10 mouse cellular contexts compared by ENCODE assay signal in the genomic region with DNA sequence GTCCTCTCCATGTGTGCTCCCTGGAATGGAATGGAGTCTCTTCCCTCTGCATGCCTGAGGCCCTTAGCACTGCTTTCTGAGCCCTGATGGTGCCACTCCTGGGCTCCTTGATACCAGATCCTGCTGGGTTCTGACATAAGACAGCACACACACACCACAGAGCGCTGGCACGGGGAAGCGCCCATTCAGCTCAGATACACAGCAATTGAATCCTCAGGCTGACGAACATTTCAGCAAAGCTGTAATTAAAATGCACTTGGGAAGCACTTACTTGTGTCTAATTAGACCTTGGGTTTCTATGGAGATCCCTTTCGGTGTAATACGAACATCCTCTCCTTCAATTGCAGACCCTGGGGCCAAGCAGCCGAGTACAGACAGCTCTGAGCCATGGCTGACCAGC.
DNase-seq lines count a peak whose midpoint lies in the region; ATAC-seq and TF ChIP-seq lines count a peak whose summit lies in the region.
"Had no signal": no experiment of that assay in that cellular context is flagged by ENCODE, and none has a peak within 500 bp of the region (broad histone marks: within the 10 kb centered on the region; RNA-seq: fewer than 3 reads in every experiment).

No protein-coding gene starts in this region.

- intact Hi-C loops in left cerebral cortex, postnatal 4 days (cut with DNase I), result no loop called here

- no peaks in the 10 kb centered on the region for H3K27me3 ChIP-seq in embryonic facial prominence, embryonic 15.5 days
- 0 out of 2 replicates have a peak, but pooled peaks cover 3% of the 10 kb centered on the region for H3K27me3 ChIP-seq in hindbrain, embryonic 14.5 days (ENCODE audit: control insufficient read depth, insufficient read depth, low read length)
- H3K27me3 ChIP-seq in midbrain, postnatal 0 days (ENCODE audit: insufficient read depth, low read length), result no peaks in the 10 kb centered on the region

- TF ChIP-seq CTCF in midbrain, postnatal 0 days (IDR thresholded peaks at IDR 0.05), result no peak

- no peaks in the 10 kb centered on the region for H3K9me3 ChIP-seq in embryonic facial prominence, embryonic 15.5 days (replicated peaks)
- H3K9me3 ChIP-seq in hindbrain, embryonic 14.5 days (ENCODE audit: control insufficient read depth, low read length), result no peaks in the 10 kb centered on the region
- H3K9me3 ChIP-seq in midbrain, postnatal 0 days (ENCODE audit: low read length), result no peaks in the 10 kb centered on the region

- no peak overlapping the region for H3K27ac ChIP-seq in embryonic facial prominence, embryonic 15.5 days (replicated peaks)
- peak overlapping the region; percentile 53; the same call in 1 of the 2 replicates for H3K27ac ChIP-seq in hindbrain, embryonic 14.5 days
- H3K27ac ChIP-seq in midbrain, postnatal 0 days (ENCODE audit: low read depth, low read length), result no peak overlapping the region

- H3K36me3 ChIP-seq in embryonic facial prominence, embryonic 15.5 days, result no peaks in the 10 kb centered on the region
- no peaks in the 10 kb centered on the region for H3K36me3 ChIP-seq in hindbrain, embryonic 14.5 days (replicated peaks; ENCODE audit: control insufficient read depth, insufficient read depth)
- H3K36me3 ChIP-seq in midbrain, postnatal 0 days (ENCODE audit: insufficient read depth, low read length), result no peaks in the 10 kb centered on the region

- WGBS in embryonic facial prominence, embryonic 15.5 days, result 44% methylated on average over 7 of the region's 7 CpGs
- WGBS in hindbrain, embryonic 14.5 days, result 44% methylated on average over 7 of the region's 7 CpGs
- WGBS in midbrain, postnatal 0 days, result 31% methylated on average over 7 of the region's 7 CpGs

- 0 out of 2 replicates have a peak, but pooled peaks have one; percentile 35 for ATAC-seq in embryonic facial prominence, embryonic 15.5 days (ENCODE audit: insufficient number of reproducible peaks, low FRiP score, low TSS enrichment, low read depth)
- peak; percentile 25; the same call in 1 of the 2 replicates for ATAC-seq in hindbrain, embryonic 14.5 days (ENCODE audit: low FRiP score)
- no peak for ATAC-seq in midbrain, postnatal 0 days (ENCODE audit: low FRiP score)
- ATAC-seq in inflammation-experienced regulatory T-cells, adult 6 months, result no peak

- H3K4me3 ChIP-seq in embryonic facial prominence, embryonic 15.5 days (replicated peaks), result no peak overlapping the region
- H3K4me3 ChIP-seq in hindbrain, embryonic 14.5 days (replicated peaks; ENCODE audit: low read length), result no peak overlapping the region
- no peak overlapping the region for H3K4me3 ChIP-seq in midbrain, postnatal 0 days (ENCODE audit: low read depth, low read length)

- DNase-seq in left cerebral cortex, adult 9 months (ENCODE audit: low spot score in 2 of 2), result peak; percentile 11 to 40
- no peak for DNase-seq in left cerebral cortex, postnatal 4 days
- no peak for DNase-seq in hindbrain, embryonic 14.5 days (ENCODE audit: low spot score)
- peak; percentile 57 for DNase-seq in midbrain, postnatal 0 days (ENCODE audit: low spot score)
- DNase-seq in urinary bladder, adult 18-20 months (ENCODE audit: low spot score in 2 of 2), result no peak
- no peak for DNase-seq in heart, adult 18-20 months
- DNase-seq: gastrocnemius, postnatal 14 days; thymus, postnatal 14 days had no signal

- no peak overlapping the region for H3K4me2 ChIP-seq in embryonic facial prominence, embryonic 15.5 days (replicated peaks)
- H3K4me2 ChIP-seq in hindbrain, embryonic 14.5 days (replicated peaks), result no peak overlapping the region
- no peak overlapping the region for H3K4me2 ChIP-seq in midbrain, postnatal 0 days (ENCODE audit: low read depth, low read length, poor library complexity, severe bottlenecking)

- no peak overlapping the region for H3K9ac ChIP-seq in embryonic facial prominence, embryonic 15.5 days
- no peak overlapping the region for H3K9ac ChIP-seq in hindbrain, embryonic 14.5 days
- no peak overlapping the region for H3K9ac ChIP-seq in midbrain, postnatal 0 days (replicated peaks; ENCODE audit: low read length, poor library complexity, severe bottlenecking)

- H3K4me1 ChIP-seq in embryonic facial prominence, embryonic 15.5 days, result peaks cover 19% of the 10 kb centered on the region
- peaks cover 28% of the 10 kb centered on the region for H3K4me1 ChIP-seq in hindbrain, embryonic 14.5 days (replicated peaks; ENCODE audit: control insufficient read depth, insufficient read depth, low read length)
- peaks cover 5% of the 10 kb centered on the region; the same call in 1 of the 2 replicates for H3K4me1 ChIP-seq in midbrain, postnatal 0 days (ENCODE audit: insufficient read depth, low read length)

Comparison
In these comparisons a context has a peak if more than half of its experiments do, and no peak if none do; other contexts are left out.
1. DNase-seq: peak in left cerebral cortex, adult 9 months (2 of 2) and midbrain, postnatal 0 days (single experiment); none in left cerebral cortex, postnatal 4 days (single experiment), hindbrain, embryonic 14.5 days (single experiment), urinary bladder, adult 18-20 months (0 of 2) and heart, adult 18-20 months (0 of 2).
2. ATAC-seq: peak in embryonic facial prominence, embryonic 15.5 days (single experiment) and hindbrain, embryonic 14.5 days (single experiment); none in midbrain, postnatal 0 days (single experiment) and inflammation-experienced regulatory T-cells, adult 6 months (single experiment).